Mouse (Mus musculus) lung, embryonic 15.5 days (tissue): ENCODE measurements at regions not wholly inside any gene's neighbourhood (a gene's known extent, or its start where the extent isn't known, plus 50 kb on each side); places are given as distances from the start of the nearest gene placed in this dataset.
"Not testable (repeated sequence)": the region's sequence is repeated elsewhere in the genome, so short reads cannot be mapped to it uniquely, and the experiment has no call there.

Experiments
- ATAC-seq: fragments of 200-750 bp; cut with Nextera tagmentation; 2 replicates; pipeline ENCODE4 v1.8.0; 2017; ENCODE audit warnings: moderate number of reproducible peaks, borderline replicate concordance; ENCODE audit not compliant: low FRiP score, low TSS enrichment; ENCODE audit errors: extremely low read depth
- H3K27ac ChIP-seq: fragments of 300-500 bp; sonication (generic); 2 replicates; pipeline ENCODE4 v1.5.1; 2015; ENCODE audit warnings: moderate library complexity, mild to moderate bottlenecking, inconsistent platforms
- H3K27me3 ChIP-seq: fragments of 300-500 bp; sonication (generic); 2 replicates; pipeline ENCODE4 v1.6.1; 2015; ENCODE audit warnings: inconsistent platforms
- H3K36me3 ChIP-seq: fragments of 300-500 bp; sonication (generic); 2 replicates; pipeline ENCODE4 v1.6.1; 2015; ENCODE audit warnings: inconsistent platforms
- H3K4me1 ChIP-seq: fragments of 300-500 bp; sonication (generic); 2 replicates; pipeline ENCODE4 v1.6.1; 2015; ENCODE audit warnings: inconsistent platforms
- H3K4me2 ChIP-seq: fragments of 300-500 bp; sonication (generic); 2 replicates; pipeline ENCODE4 v1.6.1; 2015; ENCODE audit warnings: inconsistent platforms, mild to moderate bottlenecking, moderate library complexity
- H3K4me3 ChIP-seq: fragments of 300-500 bp; sonication (generic); 2 replicates; pipeline ENCODE4 v1.5.1; 2015; ENCODE audit warnings: mild to moderate bottlenecking, inconsistent platforms
- H3K9ac ChIP-seq: fragments of 300-500 bp; sonication (generic); 2 replicates; pipeline ENCODE4 v1.6.1; 2015; ENCODE audit warnings: inconsistent platforms
- H3K9me3 ChIP-seq: fragments of 300-500 bp; sonication (generic); 2 replicates; pipeline ENCODE4 v1.6.1; 2016; ENCODE audit warnings: inconsistent platforms
- WGBS: fragments of 180-500 bp; shearing (Covaris S2); methylation state at CpG from one replicate; pipeline ENCODE4 v1.1.7; 2015; 5-methylcytosine and 5-hydroxymethylcytosine counted together

- Histone ChIP-seq H3K9me3 (no peaks in the 10 kb centered on the region), H3K27ac (no peak overlapping the region), H3K27me3 (no peaks in the 10 kb centered on the region), H3K4me2 (peak overlapping the region; percentile 37), H3K4me1 (no peaks in the 10 kb centered on the region), H3K9ac (no peak overlapping the region), H3K36me3 (no peaks in the 10 kb centered on the region), H3K4me3 (peak overlapping the region; percentile 9; the same call in 1 of the 2 replicates)
- WGBS: 4% methylated on average over 7 of the region's 7 CpGs
- ATAC-seq: peak; percentile 87
These were observed 1111.4 kb downstream of the H2al1n start for GRCm38 (mm10) chrX:15322207-15322839.

GRCm38 (mm10) chrX:15322958-15323357, 1112.0 kb downstream of the H2al1n start:
- 40% methylated on average over 5 of the region's 5 CpGs for WGBS
- peak; percentile 35 for ATAC-seq
- Histone ChIP-seq H3K27me3 (no peaks in the 10 kb centered on the region), H3K36me3 (no peaks in the 10 kb centered on the region), H3K4me2 (no peak overlapping the region; the same call in 1 of the 2 replicates), H3K4me1 (no peaks in the 10 kb centered on the region), H3K9ac (no peak overlapping the region), H3K9me3 (no peaks in the 10 kb centered on the region), H3K4me3 (no peak overlapping the region), H3K27ac (no peak overlapping the region)

- H3K9me3 ChIP-seq, ATAC-seq, H3K4me3 ChIP-seq, H3K27me3 ChIP-seq, H3K36me3 ChIP-seq, H3K4me2 ChIP-seq, H3K27ac ChIP-seq, H3K9ac ChIP-seq, H3K4me1 ChIP-seq: not testable (repeated sequence)
- 75% methylated on average over 6 of the region's 6 CpGs for WGBS
These were observed 1154.2 kb downstream of the H2al1n start for GRCm38 (mm10) chrX:15365135-15365534.
